Mouse (Mus musculus) MEL (cell line): ENCODE measurements at regions not wholly inside any gene's neighbourhood (a gene's known extent, or its start where the extent isn't known, plus 50 kb on each side); places are given as distances from the start of the nearest gene placed in this dataset.

Experiments used
- CTCF ChIP-seq, 3 experiments: IDR thresholded peaks in 2 of 3; conservative IDR thresholded peaks in 1 of 3; 2 replicates each; pipeline ENCODE4 v1.5.1; 2011 to 2012; ENCODE audit warnings: low read length in 3 of 3, low read depth in 2 of 3, mild to moderate bottlenecking in 2 of 3, improper control_type of control experiment in 1 of 3, inconsistent platforms in 1 of 3, mixed read lengths in 1 of 3, moderate library complexity in 1 of 3; ENCODE audit not compliant: control insufficient read depth in 1 of 3, insufficient read depth in 1 of 3, poor library complexity in 1 of 3, severe bottlenecking in 1 of 3
- E2F4 ChIP-seq: IDR thresholded peaks from 2 replicates; pipeline ENCODE4 v1.6.1; 2011; ENCODE audit warnings: low read depth, low read length, improper control_type of control experiment, borderline replicate concordance
- KAT2A ChIP-seq: conservative IDR thresholded peaks from 2 replicates; pipeline ENCODE4 v1.6.1; 2012; ENCODE audit warnings: low read depth, low read length, improper control_type of control experiment, inconsistent platforms
- POLR2A ChIP-seq, 2 experiments: IDR thresholded peaks; 2 replicates each; pipeline ENCODE4 v1.6.1; 2011 to 2012; ENCODE audit warnings: low read length in 2 of 2, mild to moderate bottlenecking in 2 of 2, control low read depth in 1 of 2, improper control_type of control experiment in 1 of 2, low read depth in 1 of 2, moderate library complexity in 1 of 2; ENCODE audit not compliant: control insufficient read depth in 1 of 2, insufficient read depth in 1 of 2, poor library complexity in 1 of 2
- USF1 ChIP-seq: IDR thresholded peaks from 2 replicates; pipeline ENCODE4 v1.6.1; 2014; ENCODE audit warnings: low read depth, mild to moderate bottlenecking, inconsistent platforms, low read length, improper control_type of control experiment, moderate library complexity
- USF2 ChIP-seq, 2 experiments: IDR thresholded peaks; 2 replicates each; pipeline ENCODE4 v1.6.1; 2011 to 2012; ENCODE audit warnings: improper control_type of control experiment in 2 of 2, low read length in 2 of 2, borderline replicate concordance in 1 of 2, inconsistent platforms in 1 of 2, low read depth in 1 of 2, mild to moderate bottlenecking in 1 of 2; ENCODE audit not compliant: insufficient read depth in 1 of 2

DNA sequence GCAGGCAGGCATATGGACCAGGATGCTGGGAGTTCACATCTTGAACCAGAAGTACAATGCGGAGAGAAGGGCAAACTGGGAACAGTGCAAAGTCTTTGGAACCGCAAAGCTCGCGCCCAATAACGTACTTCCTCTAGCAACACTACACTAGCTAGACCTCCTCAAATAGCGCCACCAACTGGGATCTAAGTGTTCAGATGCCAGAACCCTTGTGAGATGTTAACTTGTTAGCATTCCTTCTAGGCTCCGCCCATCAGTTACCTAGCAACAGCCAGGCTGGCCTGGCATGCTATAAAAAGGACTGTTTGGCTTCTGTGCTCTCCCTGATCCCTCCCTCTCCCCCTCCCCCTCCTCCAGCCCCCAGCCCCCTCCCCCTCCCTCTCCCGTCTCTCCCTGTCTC lies 182.3 kb upstream of the Jmjd1c start:
- no peak for TF ChIP-seq CTCF (IDR thresholded peaks at IDR 0.05 in 2 of 3, conservative IDR thresholded peaks at IDR 0.05 in 1 of 3; ENCODE audit: control insufficient read depth in 1 of 3, insufficient read depth in 1 of 3, low read depth in 2 of 3, low read length in 3 of 3, poor library complexity in 1 of 3, severe bottlenecking in 1 of 3)
- no peak for TF ChIP-seq KAT2A
- no peak for TF ChIP-seq USF2 (IDR thresholded peaks at IDR 0.05; ENCODE audit: borderline replicate concordance in 1 of 2, insufficient read depth in 1 of 2, low read depth in 1 of 2, low read length in 2 of 2)
- TF ChIP-seq USF1: no peak
- no peak for TF ChIP-seq E2F4
- no peak for TF ChIP-seq POLR2A (IDR thresholded peaks at IDR 0.05; ENCODE audit: control insufficient read depth in 1 of 2, insufficient read depth in 1 of 2, low read depth in 1 of 2, low read length in 2 of 2, poor library complexity in 1 of 2)
